8 mouse cellular contexts compared by ENCODE assay signal in the genomic region with DNA sequence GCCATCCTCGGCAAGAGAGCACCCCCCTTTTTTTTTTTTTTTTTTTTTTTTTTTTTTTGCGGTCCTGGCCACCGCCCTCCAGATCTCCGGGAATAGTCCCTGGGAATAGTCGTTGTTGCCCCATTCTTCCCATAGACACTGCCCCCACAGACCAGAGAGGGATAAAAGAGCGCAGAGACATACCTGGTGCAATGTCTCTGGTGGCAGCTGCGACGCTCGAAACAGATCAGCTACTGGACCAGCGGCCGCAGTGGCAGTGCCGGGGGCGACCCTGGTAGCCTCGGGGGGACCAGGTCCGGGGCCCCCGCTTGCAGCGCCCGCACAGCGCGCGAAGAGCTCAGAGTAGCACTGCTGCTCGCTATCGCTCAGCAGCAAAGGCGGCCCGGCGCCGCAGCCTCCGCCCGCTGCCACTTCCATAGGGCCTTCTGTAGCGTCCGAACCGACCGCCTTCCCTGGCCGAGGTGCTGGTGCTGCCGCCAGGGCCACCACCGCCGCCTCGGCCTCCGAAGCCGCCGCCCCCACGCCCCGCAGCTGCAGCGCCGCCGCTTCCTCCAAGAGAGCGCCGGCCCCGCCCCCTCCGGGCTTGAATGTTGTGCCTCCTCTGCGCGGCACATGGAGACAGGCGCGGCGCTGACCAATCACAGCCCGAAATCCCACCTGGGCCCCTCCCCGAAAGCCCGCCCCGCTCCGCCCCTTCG. TPM values are rescaled to one million over a fixed set of nuclear protein-coding genes. Genes with fewer than 3 reads are reported as not detected.
A peak's percentile ranks its signal among the peaks of the same experiment; 100 is the strongest.
DNase-seq lines count a peak whose midpoint lies in the region; ATAC-seq lines count a peak whose summit lies in the region.

A gene (minus strand): TSS at position 559 of the 698 bp plus-strand sequence.

- no peaks in the 10 kb centered on the region for H3K4me1 ChIP-seq in hindbrain, embryonic 12.5 days

- peak; percentile 98 for ATAC-seq in hindbrain, embryonic 12.5 days (ENCODE audit: low FRiP score)

- H3K9me3 ChIP-seq in hindbrain, embryonic 12.5 days (replicated peaks): no peaks in the 10 kb centered on the region

- H3K27ac ChIP-seq in hindbrain, embryonic 12.5 days: no peak within 1 kb of the TSS

- no peaks in the 10 kb centered on the region for H3K36me3 ChIP-seq in hindbrain, embryonic 12.5 days

- peaks cover 27% of the 10 kb centered on the region for H3K27me3 ChIP-seq in hindbrain, embryonic 12.5 days

- peak within 1 kb of the TSS; percentile 65 for H3K4me2 ChIP-seq in hindbrain, embryonic 12.5 days (replicated peaks)

- H3K9ac ChIP-seq in hindbrain, embryonic 12.5 days: peak within 1 kb of the TSS; percentile 62

- H3K4me3 ChIP-seq in hindbrain, embryonic 12.5 days: peak within 1 kb of the TSS; percentile 58

- WGBS in hindbrain, embryonic 12.5 days: 25% methylated on average over 49 of the region's 61 CpGs

- DNase-seq in T-cell, adult 2 months (ENCODE audit: low spot score): peak; percentile 19
- DNase-seq in cerebellum, postnatal 14 days: peak; percentile 80 to 85
- DNase-seq in frontal cortex, postnatal 14 days (ENCODE audit: low spot score in 2 of 2): peak; percentile 35 to 65
- peak; percentile 26 to 54 for DNase-seq in layer of hippocampus, postnatal 25 days (ENCODE audit: extremely low spot score in 1 of 2, low spot score in 1 of 2)
- peak; percentile 87 for DNase-seq in lung, postnatal 10 days
- DNase-seq in retina, embryonic 14.5 days (ENCODE audit: low spot score): peak; percentile 76
- DNase-seq in thymus, postnatal 36 days: peak; percentile 51 to 68

RNA-seq across cellular contexts. Expression of the gene that starts here (rescaled TPM):
- polyA plus RNA-seq in hindbrain, embryonic 12.5 days (2016; fragmentation: Nextera tagmentation; extraction: Ambion mirVana): 1.9 and 2.4 TPM in 2 replicates
- 100 to 1,000 TPM; 137 to 150 TPM for total RNA-seq in layer of hippocampus, postnatal 25 days (2021)

Comparison
In these comparisons a context has a peak if more than half of its experiments do, and no peak if none do; other contexts are left out.
1. DNase-seq: peak in every context shown above with its lines; median percentile 87 in lung, postnatal 10 days; 82 in cerebellum, postnatal 14 days; 76 in retina, embryonic 14.5 days; 60 in thymus, postnatal 36 days; 50 in frontal cortex, postnatal 14 days; 40 in layer of hippocampus, postnatal 25 days; 19 in T-cell, adult 2 months.